Mouse (Mus musculus): ENCODE data around the gene Hfe. TPM values are rescaled to one million over a fixed set of nuclear protein-coding genes. Genes with fewer than 3 reads are reported as not detected.

Gene Hfe
- polyA plus RNA-seq, 1 experiment from 2014 or later, result 2.5 TPM

- no peaks in the 10 kb centered on the region for H3K27me3 ChIP-seq
- peak overlapping the region; percentile 95 for H3K4me2 ChIP-seq
- WGBS, result 68% methylated on average over 5 of the region's 5 CpGs
- no peaks in the 10 kb centered on the region for H3K9me3 ChIP-seq
- H3K4me1 ChIP-seq, result peaks cover 31% of the 10 kb centered on the region
- ATAC-seq (ENCODE audit: low FRiP score), result no peak
- H3K9ac ChIP-seq, result no peak overlapping the region
- no peaks in the 10 kb centered on the region for H3K36me3 ChIP-seq (replicated peaks)
- peak overlapping the region; percentile 58; the same call in 1 of the 2 replicates for H3K4me3 ChIP-seq (replicated peaks)
- peak overlapping the region; percentile 99 for H3K27ac ChIP-seq
Observed at GRCm38 (mm10) chr13:23740910-23741309, 30.3 kb upstream of the Hfe start.

DNA sequence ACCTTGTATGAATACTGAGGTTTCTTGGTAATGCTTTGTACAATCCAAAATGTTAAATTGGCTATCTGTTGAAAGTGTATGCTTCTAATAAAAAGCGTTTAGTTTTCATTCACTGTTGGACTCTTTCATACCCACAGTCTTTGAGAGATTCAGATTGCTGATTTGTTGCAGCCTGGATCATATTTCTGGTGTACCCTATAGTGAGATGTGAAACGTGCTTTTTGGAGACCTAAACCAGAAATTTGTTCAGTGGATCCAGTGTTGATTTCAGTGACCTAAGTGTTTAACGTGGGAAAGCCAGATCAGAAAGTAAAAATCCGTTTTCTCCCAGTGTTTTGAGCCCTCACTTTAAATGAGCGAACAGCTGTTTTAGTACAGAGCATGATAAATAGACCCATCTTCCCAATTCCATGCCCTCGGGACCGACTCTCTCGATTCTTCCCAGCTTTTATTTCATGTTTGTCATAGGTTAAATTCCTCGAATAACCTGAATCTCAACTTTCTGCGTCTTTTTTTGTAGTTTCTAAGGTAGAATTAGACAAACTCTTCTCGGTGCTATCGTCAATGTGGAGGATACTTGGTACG is 29.7 kb upstream of the Hfe start:
- Histone ChIP-seq H3K4me2 (peak overlapping the region; percentile 95), H3K4me1 (peaks cover 31% of the 10 kb centered on the region), H3K9me3 (no peaks in the 10 kb centered on the region), H3K27me3 (no peaks in the 10 kb centered on the region), H3K27ac (peak overlapping the region; percentile 99), H3K36me3 (replicated peaks) (no peaks in the 10 kb centered on the region), H3K4me3 (replicated peaks) (peak overlapping the region; percentile 58), H3K9ac (peak overlapping the region; percentile 90)
- 41% methylated on average over 13 of the region's 13 CpGs for WGBS
- ATAC-seq (ENCODE audit: low FRiP score), result no peak

DNA sequence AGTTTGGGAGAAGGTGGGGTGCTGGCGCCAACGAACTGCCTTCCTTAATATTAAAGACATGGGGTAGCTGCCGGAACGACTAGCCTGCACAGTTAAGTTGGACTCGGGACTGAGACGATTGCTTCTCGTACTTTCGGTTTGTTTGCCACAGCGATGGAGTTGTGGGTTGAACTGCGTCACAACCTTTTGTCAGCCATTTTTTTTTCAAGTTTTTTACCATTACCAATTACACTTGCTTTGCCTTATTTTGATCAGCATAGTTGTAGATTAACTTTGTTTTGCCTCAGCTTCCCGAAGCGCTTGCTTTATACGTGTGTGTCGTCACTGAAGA is 29.2 kb upstream of the Hfe start:
- no peaks in the 10 kb centered on the region for H3K36me3 ChIP-seq (replicated peaks)
- H3K9ac ChIP-seq, result peak overlapping the region; percentile 90
- H3K27ac ChIP-seq, result peak overlapping the region; percentile 99
- H3K27me3 ChIP-seq, result no peaks in the 10 kb centered on the region
- under 1% methylated on average over 14 of the region's 14 CpGs for WGBS
- no peaks in the 10 kb centered on the region for H3K9me3 ChIP-seq
- peak overlapping the region; percentile 95 for H3K4me2 ChIP-seq
- H3K4me3 ChIP-seq (replicated peaks), result peak overlapping the region; percentile 58
- no peak for ATAC-seq (ENCODE audit: low FRiP score)
- peaks cover 31% of the 10 kb centered on the region for H3K4me1 ChIP-seq

DNA sequence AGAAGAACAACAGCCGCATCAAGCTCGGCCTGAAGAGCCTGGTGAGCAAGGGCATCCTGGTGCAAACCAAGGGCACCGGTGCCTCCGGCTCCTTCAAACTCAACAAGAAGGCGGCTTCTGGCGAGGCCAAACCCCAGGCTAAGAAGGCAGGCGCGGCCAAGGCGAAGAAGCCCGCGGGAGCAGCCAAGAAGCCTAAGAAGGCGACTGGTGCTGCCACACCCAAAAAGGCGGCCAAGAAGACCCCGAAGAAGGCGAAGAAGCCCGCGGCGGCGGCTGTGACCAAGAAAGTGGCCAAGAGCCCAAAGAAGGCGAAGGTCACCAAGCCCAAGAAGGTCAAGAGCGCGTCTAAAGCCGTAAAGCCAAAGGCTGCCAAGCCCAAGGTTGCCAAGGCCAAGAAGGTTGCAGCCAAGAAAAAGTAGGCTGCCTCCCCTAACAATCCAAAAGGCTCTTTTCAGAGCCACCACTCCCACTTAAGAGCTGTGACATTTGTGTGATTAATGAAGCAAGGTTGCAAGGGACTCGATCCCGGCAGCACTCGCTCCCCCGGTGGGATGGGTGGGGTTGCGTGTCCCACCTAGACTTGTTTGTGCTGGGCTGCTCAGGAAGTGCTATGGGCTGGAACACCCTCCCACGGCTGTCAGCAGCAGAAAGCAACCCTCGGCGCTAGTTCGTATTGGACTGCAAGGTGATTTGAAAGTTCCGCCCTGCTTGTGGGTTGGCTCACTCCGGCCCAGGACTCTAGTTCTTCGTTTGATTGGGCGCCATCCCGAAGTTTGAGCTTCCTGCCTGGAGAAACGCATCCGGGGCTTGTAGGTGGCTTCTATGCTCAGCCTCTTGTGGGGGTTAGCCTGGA is 28.6 kb upstream of the Hfe start:
- peak; percentile 84 for ATAC-seq (ENCODE audit: low FRiP score)
- under 1% methylated on average over 38 of the region's 39 CpGs for WGBS
- H3K4me2 ChIP-seq, result peak overlapping the region; percentile 95

DNA sequence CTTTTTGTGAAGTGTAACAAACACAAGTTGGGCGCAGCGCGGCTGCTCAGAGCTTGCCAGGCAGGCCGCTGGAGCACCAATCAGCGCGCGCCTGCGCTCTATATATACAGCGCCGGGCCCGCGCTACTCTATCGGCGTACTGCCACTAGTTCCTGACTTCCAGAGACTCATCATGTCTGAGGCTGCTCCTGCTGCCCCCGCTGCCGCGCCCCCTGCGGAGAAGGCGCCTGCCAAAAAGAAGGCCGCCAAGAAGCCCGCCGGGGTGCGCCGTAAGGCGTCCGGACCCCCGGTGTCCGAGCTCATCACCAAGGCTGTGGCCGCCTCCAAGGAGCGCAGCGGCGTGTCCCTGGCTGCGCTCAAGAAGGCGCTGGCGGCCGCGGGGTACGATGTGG is 28.0 kb upstream of the Hfe start, which contains the start of gene Hist1h1c:
Gene Hist1h1c (plus strand): TSS at position 132 of the 392 bp plus-strand sequence.
- Histone ChIP-seq H3K27ac (peak within 1 kb of the TSS; percentile 99), H3K27me3 (no peaks in the 10 kb centered on the region), H3K4me1 (peaks cover 22% of the 10 kb centered on the region), H3K36me3 (replicated peaks) (no peaks in the 10 kb centered on the region), H3K4me2 (peak within 1 kb of the TSS; percentile 95), H3K4me3 (replicated peaks) (peak within 1 kb of the TSS; percentile 58), H3K9ac (peak within 1 kb of the TSS; percentile 90), H3K9me3 (no peaks in the 10 kb centered on the region)
- ATAC-seq (ENCODE audit: low FRiP score), result peak; percentile 97
- WGBS, result under 1% methylated on average over 38 of the region's 38 CpGs

More for the DNA sequence above, 28.6 kb upstream of the Hfe start:
- Histone ChIP-seq H3K4me3 (replicated peaks) (peak overlapping the region; percentile 58), H3K9ac (peak overlapping the region; percentile 90), H3K27ac (peak overlapping the region; percentile 99), H3K36me3 (replicated peaks) (no peaks in the 10 kb centered on the region), H3K27me3 (no peaks in the 10 kb centered on the region), H3K4me1 (peaks cover 26% of the 10 kb centered on the region), H3K9me3 (no peaks in the 10 kb centered on the region)

GRCm38 (mm10) chr13:23738041-23738440 is 27.4 kb upstream of the Hfe start:
- peak overlapping the region; percentile 58; the same call in 1 of the 2 replicates for H3K4me3 ChIP-seq (replicated peaks)
- no peaks in the 10 kb centered on the region for H3K9me3 ChIP-seq
- no peak for ATAC-seq (ENCODE audit: low FRiP score)
- WGBS, result 20% methylated on average over 4 of the region's 4 CpGs
- no peaks in the 10 kb centered on the region for H3K36me3 ChIP-seq (replicated peaks)
- peaks cover 22% of the 10 kb centered on the region for H3K4me1 ChIP-seq
- peak overlapping the region; percentile 95 for H3K4me2 ChIP-seq
- H3K27ac ChIP-seq, result peak overlapping the region; percentile 99
- no peaks in the 10 kb centered on the region for H3K27me3 ChIP-seq
- H3K9ac ChIP-seq, result peak overlapping the region; percentile 36; the same call in 1 of the 2 replicates

DNA sequence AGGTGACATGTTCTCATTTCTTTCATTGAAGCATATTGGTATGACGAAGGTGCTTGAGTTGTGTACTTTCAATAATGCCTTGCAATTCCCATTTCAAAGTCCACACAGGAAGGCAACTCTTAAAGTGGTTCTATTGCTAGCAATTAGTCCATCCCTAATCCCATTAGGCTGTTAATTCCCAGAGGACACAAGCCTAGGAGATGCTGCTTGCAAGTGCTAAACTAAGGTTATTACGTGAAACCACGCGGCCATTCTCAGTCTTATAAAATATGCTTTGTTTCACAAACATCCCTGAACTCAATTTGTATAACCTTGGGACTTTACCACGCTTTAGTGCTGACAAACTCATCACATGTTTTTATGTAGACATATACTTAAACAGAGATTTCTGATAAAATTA is 26.4 kb upstream of the Hfe start:
- no peak for ATAC-seq (ENCODE audit: low FRiP score)
- no peak overlapping the region for H3K4me3 ChIP-seq (replicated peaks)
- no peaks in the 10 kb centered on the region for H3K36me3 ChIP-seq (replicated peaks)
- no peaks in the 10 kb centered on the region for H3K9me3 ChIP-seq
- WGBS, result 78% methylated on average over 5 of the region's 5 CpGs
- peaks cover 22% of the 10 kb centered on the region for H3K4me1 ChIP-seq
- no peak overlapping the region for H3K27ac ChIP-seq
- H3K4me2 ChIP-seq, result no peak overlapping the region
- no peak overlapping the region for H3K9ac ChIP-seq
- H3K27me3 ChIP-seq, result no peaks in the 10 kb centered on the region

- H3K27me3 ChIP-seq, result no peaks in the 10 kb centered on the region
- ATAC-seq (ENCODE audit: low FRiP score), result no peak
- H3K4me3 ChIP-seq (replicated peaks), result no peak overlapping the region
- WGBS, result 23% methylated on average over 8 of the region's 8 CpGs
- no peaks in the 10 kb centered on the region for H3K4me1 ChIP-seq
- H3K9me3 ChIP-seq, result no peaks in the 10 kb centered on the region
- H3K4me2 ChIP-seq, result no peak overlapping the region
- H3K9ac ChIP-seq, result no peak overlapping the region
- no peaks in the 10 kb centered on the region for H3K36me3 ChIP-seq (replicated peaks)
- H3K27ac ChIP-seq, result no peak overlapping the region
Observed at GRCm38 (mm10) chr13:23732156-23732804, 21.6 kb upstream of the Hfe start.

DNA sequence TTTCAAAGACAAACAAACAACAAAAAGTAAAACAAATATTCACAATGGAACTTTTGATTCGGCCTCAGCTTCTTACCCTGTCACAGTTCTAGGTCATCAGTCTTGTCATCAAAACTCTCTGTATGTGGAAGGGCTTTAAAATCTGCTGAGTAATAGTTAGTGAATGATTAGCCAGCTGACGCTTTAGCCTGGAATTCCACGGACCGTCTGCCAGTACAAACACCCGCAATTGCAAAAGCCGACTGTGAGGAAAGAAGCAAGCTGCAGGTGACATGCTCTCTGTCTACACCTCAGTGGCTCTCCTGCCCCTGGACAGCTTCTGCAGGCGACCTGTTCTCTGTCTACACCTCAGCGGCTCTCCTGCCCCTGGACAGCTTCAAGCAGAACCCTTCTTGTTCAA is 19.8 kb upstream of the Hfe start:
- H3K36me3 ChIP-seq (replicated peaks), result no peaks in the 10 kb centered on the region
- 64% methylated on average over 8 of the region's 8 CpGs for WGBS
- no peaks in the 10 kb centered on the region for H3K9me3 ChIP-seq
- H3K9ac ChIP-seq, result no peak overlapping the region
- H3K4me2 ChIP-seq, result no peak overlapping the region
- no peak for ATAC-seq (ENCODE audit: low FRiP score)
- H3K27me3 ChIP-seq, result no peaks in the 10 kb centered on the region
- H3K4me1 ChIP-seq, result no peaks in the 10 kb centered on the region
- H3K27ac ChIP-seq, result no peak overlapping the region
- H3K4me3 ChIP-seq (replicated peaks), result no peak overlapping the region

DNA sequence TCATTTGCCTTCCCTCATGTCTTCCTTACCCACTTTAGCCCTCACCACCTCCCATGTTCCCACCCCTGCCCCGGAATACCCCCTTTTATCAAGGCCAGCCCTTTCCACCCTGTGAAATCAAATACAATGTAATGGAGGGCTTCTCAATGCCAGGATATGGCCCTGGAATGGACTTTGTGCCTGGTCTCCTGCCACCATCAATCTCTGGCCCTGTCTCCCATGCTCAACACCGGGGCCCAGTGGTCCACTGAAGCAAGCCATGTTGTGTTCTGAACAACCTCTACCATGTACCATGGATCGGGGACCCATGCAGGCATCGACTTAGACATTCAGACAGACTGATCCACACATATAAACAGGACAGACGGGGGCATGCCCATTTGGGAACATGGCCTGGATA is 19.1 kb upstream of the Hfe start:
- no peak for ATAC-seq (ENCODE audit: low FRiP score)
- 94% methylated on average over 5 of the region's 5 CpGs for WGBS
- H3K27me3 ChIP-seq, result no peaks in the 10 kb centered on the region

DNA sequence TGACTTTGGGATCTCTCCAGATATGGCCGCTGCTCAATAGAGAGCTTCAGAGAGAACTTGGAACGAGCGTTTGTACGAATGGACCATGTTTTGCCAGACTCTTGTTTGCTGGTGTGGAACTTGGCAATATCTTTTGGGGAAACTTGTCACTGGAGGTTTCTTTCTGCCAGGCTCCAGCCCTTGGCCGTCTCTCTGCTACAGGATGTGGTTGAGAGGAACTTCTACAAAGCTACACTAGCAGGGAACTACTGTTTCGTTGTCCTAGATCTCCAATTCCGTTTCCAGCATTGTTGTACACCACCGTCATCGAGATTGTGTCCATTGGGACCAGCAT is 18.5 kb upstream of the Hfe start:
- H3K9ac ChIP-seq, result no peak overlapping the region
- no peak overlapping the region for H3K4me2 ChIP-seq
- no peak overlapping the region for H3K4me3 ChIP-seq (replicated peaks)
- no peaks in the 10 kb centered on the region for H3K36me3 ChIP-seq (replicated peaks)
- no peaks in the 10 kb centered on the region for H3K4me1 ChIP-seq
- no peaks in the 10 kb centered on the region for H3K27me3 ChIP-seq
- no peak for ATAC-seq (ENCODE audit: low FRiP score)
- H3K9me3 ChIP-seq, result no peaks in the 10 kb centered on the region
- WGBS, result 95% methylated on average over 9 of the region's 9 CpGs
- H3K27ac ChIP-seq, result no peak overlapping the region

More for the DNA sequence above, 19.1 kb upstream of the Hfe start:
- H3K4me2 ChIP-seq, result no peak overlapping the region
- H3K9me3 ChIP-seq, result no peaks in the 10 kb centered on the region
- H3K4me3 ChIP-seq (replicated peaks), result no peak overlapping the region
- H3K9ac ChIP-seq, result no peak overlapping the region
- no peak overlapping the region for H3K27ac ChIP-seq
- no peaks in the 10 kb centered on the region for H3K4me1 ChIP-seq
- H3K36me3 ChIP-seq (replicated peaks), result no peaks in the 10 kb centered on the region

GRCm38 (mm10) chr13:23728472-23729191 is 18.0 kb upstream of the Hfe start:
- H3K4me1 ChIP-seq, result no peaks in the 10 kb centered on the region
- 91% methylated on average over 18 of the region's 18 CpGs for WGBS

More at GRCm38 (mm10) chr13:23728472-23729191, 18.0 kb upstream of the Hfe start:
- H3K9me3 ChIP-seq, result no peaks in the 10 kb centered on the region
- H3K4me3 ChIP-seq (replicated peaks), result no peak overlapping the region
- no peak overlapping the region for H3K4me2 ChIP-seq
- ATAC-seq (ENCODE audit: low FRiP score), result no peak
- no peak overlapping the region for H3K27ac ChIP-seq
- no peak overlapping the region for H3K9ac ChIP-seq
- no peaks in the 10 kb centered on the region for H3K27me3 ChIP-seq
- H3K36me3 ChIP-seq (replicated peaks), result no peaks in the 10 kb centered on the region

All from forebrain, embryonic 12.5 days (tissue).